Mouse (Mus musculus) kidney, postnatal 0 days (tissue): ENCODE results near the gene Hist1h2bh. TPM values are rescaled to one million over a fixed set of nuclear protein-coding genes. Genes with fewer than 3 reads are reported as not detected.
A peak's percentile ranks its signal among the peaks of the same experiment; 100 is the strongest.

ENCODE experiments used
- ATAC-seq: fragments of 200-750 bp; cut with Nextera tagmentation; replicated peaks from 2 replicates; pipeline ENCODE4 v1.8.0; 2017; ENCODE audit warnings: low read depth, moderate number of reproducible peaks, moderate TSS enrichment, moderate library complexity; ENCODE audit not compliant: low FRiP score
- DNase-seq: peaks from one replicate; pipeline ENCODE4 v3.0.0-alpha.2; 2016; ENCODE audit warnings: low spot score
- H3K27ac ChIP-seq: fragments of 300-500 bp; sonication (generic); 2 replicates; pipeline ENCODE4 v1.5.1; 2014; ENCODE audit warnings: mild to moderate bottlenecking
- H3K27me3 ChIP-seq: fragments of 300-500 bp; sonication (generic); 2 replicates; pipeline ENCODE4 v1.6.1; 2014; ENCODE audit warnings: low read length, mixed read lengths; ENCODE audit not compliant: insufficient read depth
- H3K36me3 ChIP-seq: fragments of 300-500 bp; sonication (generic); 2 replicates; pipeline ENCODE4 v1.6.1; 2014; ENCODE audit warnings: low read length, mixed read lengths; ENCODE audit not compliant: insufficient read depth
- H3K4me1 ChIP-seq: fragments of 300-500 bp; sonication (generic); replicated peaks from 2 replicates; pipeline ENCODE4 v1.6.1; 2014; ENCODE audit warnings: antibody characterized with exemption, low read length, mixed read lengths; ENCODE audit not compliant: insufficient read depth
- H3K4me2 ChIP-seq: fragments of 300-500 bp; sonication (generic); 2 replicates; pipeline ENCODE4 v1.6.1; 2014; ENCODE audit warnings: mild to moderate bottlenecking, low read length, moderate library complexity, mixed read lengths
- H3K4me3 ChIP-seq: fragments of 300-500 bp; sonication (generic); replicated peaks from 2 replicates; pipeline ENCODE4 v1.5.1; 2014; ENCODE audit warnings: low read depth, low read length
- H3K9ac ChIP-seq: fragments of 300-500 bp; sonication (generic); 2 replicates; pipeline ENCODE4 v1.6.1; 2014; ENCODE audit warnings: low read depth, low read length
- H3K9me3 ChIP-seq: fragments of 300-500 bp; sonication (generic); replicated peaks from 2 replicates; pipeline ENCODE4 v1.6.1; 2016; ENCODE audit warnings: low read length, inconsistent platforms, mixed read lengths
- CTCF ChIP-seq: IDR thresholded peaks from 2 replicates; pipeline ENCODE4 v1.5.1; 2016; ENCODE audit warnings: antibody characterized with exemption, low read depth, mild to moderate bottlenecking, moderate library complexity
- WGBS: fragments of 180-500 bp; shearing (Covaris S2); extraction: QIAGEN DNeasy Blood & Tissue Kit; methylation state at CpG from one replicate; pipeline ENCODE4 v1.1.7; 2014; 5-methylcytosine and 5-hydroxymethylcytosine counted together
- polyA plus RNA-seq: library from polyadenylated mRNA; unstranded; fragments of >200 nt; fragmentation: Nextera tagmentation; extraction: Ambion mirVana; gene quantifications from 2 replicates; pipeline ENCODE4 v1.2.1, GENCODE M21; 2015

Hist1h2bh gene
- polyA plus RNA-seq, 1 experiment from 2014 or later: 0.37 TPM

DNA sequence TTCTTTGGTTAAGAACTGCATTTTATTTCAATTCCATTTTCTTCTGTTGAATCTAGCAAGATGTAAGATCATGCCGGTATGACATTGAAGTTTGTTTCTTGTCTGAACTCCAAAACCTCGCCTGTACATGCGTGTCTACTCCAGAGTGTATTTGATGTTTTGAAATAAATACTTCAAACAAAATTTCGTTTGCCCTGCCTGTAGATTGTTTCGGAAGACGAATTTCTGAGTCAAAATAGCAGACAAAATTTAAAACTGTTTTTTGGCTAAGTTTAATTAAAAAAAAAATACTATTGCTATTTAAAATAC is 24.9 kb downstream of the Hist1h2bh start:
- no peak for DNase-seq
- TF ChIP-seq CTCF: no peak
- no peak for ATAC-seq
- no peaks in the 10 kb centered on the region for H3K27me3 ChIP-seq
- 0% methylated on average over 6 of the region's 6 CpGs for WGBS
- H3K9ac ChIP-seq: no peak overlapping the region
- H3K36me3 ChIP-seq: no peaks in the 10 kb centered on the region
- peak overlapping the region; percentile 53 for H3K4me2 ChIP-seq
- no peaks in the 10 kb centered on the region for H3K4me1 ChIP-seq
- peak overlapping the region; percentile 50 for H3K4me3 ChIP-seq
- H3K27ac ChIP-seq: no peak overlapping the region
- no peaks in the 10 kb centered on the region for H3K9me3 ChIP-seq

DNA sequence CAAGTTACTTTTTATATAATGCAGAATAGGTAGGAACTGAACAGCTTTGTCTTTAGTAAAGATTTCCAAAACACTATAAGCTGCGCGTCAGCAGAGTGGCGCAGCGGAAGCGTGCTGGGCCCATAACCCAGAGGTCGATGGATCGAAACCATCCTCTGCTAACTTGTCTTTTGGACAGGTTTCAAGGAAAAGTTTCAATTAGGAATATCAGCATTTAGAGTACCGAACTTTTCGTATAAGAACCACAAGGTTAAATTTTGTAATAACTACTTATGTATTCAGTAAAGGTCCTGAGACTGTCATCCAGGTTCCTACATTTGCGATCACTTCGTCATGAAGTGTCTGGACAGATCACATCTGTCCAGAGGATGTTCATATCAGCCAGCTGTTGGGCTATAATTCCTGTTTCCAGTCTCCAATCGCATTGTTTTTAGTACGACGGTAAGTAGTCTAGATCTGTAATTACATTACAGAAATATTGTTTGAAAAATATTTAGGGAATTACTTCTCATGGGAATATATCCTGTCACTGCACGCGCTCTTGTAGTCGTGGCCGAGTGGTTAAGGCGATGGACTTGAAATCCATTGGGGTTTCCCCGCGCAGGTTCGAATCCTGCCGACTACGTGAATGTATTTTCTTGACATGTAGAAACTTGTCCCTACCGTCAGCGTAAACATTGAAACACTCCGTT is 25.4 kb downstream of the Hist1h2bh start:
- H3K4me1 ChIP-seq: no peaks in the 10 kb centered on the region
- H3K9ac ChIP-seq: peak overlapping the region; percentile 46; the same call in 1 of the 2 replicates
- WGBS: under 1% methylated on average over 27 of the region's 27 CpGs
- no peak for TF ChIP-seq CTCF
- no peaks in the 10 kb centered on the region for H3K36me3 ChIP-seq
- DNase-seq (peak; percentile 90), ATAC-seq (peak; percentile 91)
- H3K4me2 ChIP-seq: peak overlapping the region; percentile 53
- peak overlapping the region; percentile 50 for H3K4me3 ChIP-seq
- H3K27ac ChIP-seq: peak overlapping the region; percentile 69; the same call in 1 of the 2 replicates
- no peaks in the 10 kb centered on the region for H3K27me3 ChIP-seq
- H3K9me3 ChIP-seq: no peaks in the 10 kb centered on the region

DNA sequence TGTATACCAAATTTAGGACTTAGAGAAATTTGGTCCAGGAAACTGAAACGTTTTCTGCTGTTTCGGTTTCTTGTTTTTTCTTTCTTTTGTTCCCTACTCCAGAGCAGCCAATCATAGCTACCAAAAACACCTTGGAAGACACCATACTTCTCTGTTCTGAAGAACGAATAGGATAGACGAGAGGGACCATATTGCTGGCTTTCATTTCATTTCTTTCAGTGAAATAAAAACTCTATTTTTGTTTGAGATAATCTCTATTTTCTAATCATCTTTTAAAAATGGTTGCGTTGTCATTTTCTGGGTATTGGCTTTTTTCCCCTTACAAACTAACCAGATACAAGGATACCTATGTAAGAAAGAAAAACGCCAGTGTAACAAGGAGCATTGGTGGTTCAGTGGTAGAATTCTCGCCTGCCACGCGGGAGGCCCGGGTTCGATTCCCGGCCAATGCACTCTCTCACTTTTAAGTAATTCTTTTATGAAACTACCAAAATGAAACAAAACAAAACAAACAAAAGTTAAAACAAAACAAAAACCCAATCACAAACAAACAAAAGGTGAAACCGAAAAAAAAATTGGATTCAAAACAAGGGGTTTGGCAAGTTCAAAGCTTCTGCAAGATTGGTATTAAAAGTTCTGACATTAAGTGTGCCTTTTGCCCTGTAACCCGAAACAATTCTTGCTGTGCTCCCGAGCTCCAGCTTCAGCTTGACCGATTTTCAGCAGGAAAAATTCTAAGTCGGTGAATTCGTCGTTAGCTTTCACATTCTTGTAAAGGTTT is 26.2 kb downstream of the Hist1h2bh start:
- Histone ChIP-seq H3K4me2 (peak overlapping the region; percentile 53), H3K9ac (peak overlapping the region; percentile 46; the same call in 1 of the 2 replicates), H3K27ac (peak overlapping the region; percentile 69), H3K27me3 (no peaks in the 10 kb centered on the region), H3K4me3 (peak overlapping the region; percentile 50), H3K9me3 (no peaks in the 10 kb centered on the region), H3K36me3 (no peaks in the 10 kb centered on the region), H3K4me1 (no peaks in the 10 kb centered on the region)
- peak; percentile 80 for DNase-seq
- ATAC-seq: peak; percentile 57
- no peak for TF ChIP-seq CTCF
- under 1% methylated on average over 19 of the region's 19 CpGs for WGBS

DNA sequence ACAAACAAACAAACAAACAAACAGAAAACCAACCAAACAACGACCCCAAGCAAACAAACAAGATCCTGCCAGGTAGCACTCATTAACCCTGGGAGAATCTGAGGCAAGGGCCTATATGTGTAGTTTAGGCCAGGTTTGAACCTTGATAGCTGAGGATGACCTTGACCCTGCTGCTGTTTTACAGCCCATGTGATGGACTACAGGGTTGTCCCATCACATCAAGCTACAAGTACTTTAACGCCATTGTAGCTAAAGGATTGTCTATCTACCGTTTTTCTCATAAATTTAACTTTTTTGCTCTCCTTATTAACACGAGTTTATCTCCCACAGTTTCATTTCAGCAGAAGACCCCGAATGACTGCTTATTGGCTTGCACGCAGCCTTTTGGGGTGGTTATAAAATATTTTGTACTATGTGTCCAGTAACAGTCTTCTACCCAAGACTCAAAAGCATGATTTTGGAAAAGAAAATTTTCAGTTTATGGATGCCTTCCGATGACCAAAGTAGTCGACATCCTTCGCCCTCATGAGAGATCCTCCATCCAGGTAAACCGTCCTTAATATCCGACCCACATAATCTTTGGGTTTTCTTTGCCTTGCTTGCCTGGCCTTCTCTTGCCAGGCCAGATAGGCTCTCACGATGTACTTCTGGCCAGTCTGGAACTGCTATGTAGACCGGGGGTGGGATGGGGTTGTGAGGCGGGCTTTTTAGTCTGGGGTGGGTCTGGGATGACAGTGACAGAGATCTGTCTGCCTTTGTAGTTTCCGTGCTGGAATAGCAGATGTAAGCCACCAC is 27.2 kb downstream of the Hist1h2bh start:
- no peaks in the 10 kb centered on the region for H3K9me3 ChIP-seq
- H3K4me1 ChIP-seq: no peaks in the 10 kb centered on the region
- 0 out of 2 replicates have a peak overlapping the region, but pooled peaks have one; percentile 13 for H3K9ac ChIP-seq
- H3K4me3 ChIP-seq: no peak overlapping the region
- no peaks in the 10 kb centered on the region for H3K27me3 ChIP-seq
- H3K4me2 ChIP-seq: peak overlapping the region; percentile 53; the same call in 1 of the 2 replicates
- no peak for ATAC-seq
- WGBS: 51% methylated on average over 15 of the region's 15 CpGs
- H3K27ac ChIP-seq: no peak overlapping the region
- TF ChIP-seq CTCF: no peak
- no peaks in the 10 kb centered on the region for H3K36me3 ChIP-seq
- DNase-seq: no peak

DNA sequence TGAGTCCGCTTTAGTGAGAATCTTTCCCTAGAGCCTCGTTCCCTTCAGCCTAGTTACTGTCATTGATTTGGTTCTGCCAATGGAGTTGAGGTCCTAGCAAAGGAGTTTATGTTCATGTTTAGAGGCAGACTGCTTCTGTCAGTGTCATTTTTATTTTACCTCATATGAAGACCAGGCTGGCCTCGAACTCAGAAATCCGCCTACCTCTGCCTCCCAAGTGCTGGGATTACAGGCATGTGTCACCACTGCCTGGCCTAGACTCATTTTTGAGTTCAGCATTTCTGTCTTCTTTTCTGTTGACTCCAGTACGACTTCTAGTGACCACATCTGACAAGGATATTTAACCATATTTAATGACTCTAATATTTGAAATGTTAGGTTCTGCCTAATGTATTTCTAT is 27.9 kb downstream of the Hist1h2bh start:
- 81% methylated on average over 5 of the region's 5 CpGs for WGBS
- no peak for DNase-seq
- Histone ChIP-seq H3K4me1 (no peaks in the 10 kb centered on the region), H3K36me3 (no peaks in the 10 kb centered on the region), H3K4me3 (no peak overlapping the region), H3K9ac (no peak overlapping the region), H3K9me3 (no peaks in the 10 kb centered on the region), H3K27ac (no peak overlapping the region), H3K27me3 (no peaks in the 10 kb centered on the region), H3K4me2 (no peak overlapping the region)
- no peak for ATAC-seq
- TF ChIP-seq CTCF: no peak

DNA sequence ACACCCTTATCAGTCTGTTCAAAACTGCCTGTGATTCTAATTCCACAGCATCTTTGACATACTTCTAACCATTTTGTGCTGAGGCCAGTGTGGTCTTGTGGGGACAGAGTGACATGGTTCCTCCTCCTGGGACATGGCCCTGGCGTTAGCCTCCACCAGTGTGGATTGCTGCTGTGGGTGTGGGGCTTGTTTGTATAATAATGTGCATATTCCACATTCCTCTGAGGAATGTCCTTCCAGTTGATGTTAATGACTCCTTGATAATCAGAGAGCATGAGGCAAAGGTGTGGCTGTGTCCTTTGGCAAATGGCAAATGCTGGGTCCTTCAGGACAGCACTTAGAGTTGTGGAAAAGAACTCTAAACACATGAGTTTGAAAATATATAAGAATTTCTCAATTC is 29.7 kb downstream of the Hist1h2bh start:
- no peak for DNase-seq
- no peak overlapping the region for H3K4me2 ChIP-seq
- H3K4me1 ChIP-seq: no peaks in the 10 kb centered on the region
- H3K27ac ChIP-seq: no peak overlapping the region
- no peaks in the 10 kb centered on the region for H3K27me3 ChIP-seq
- 90% methylated on average over 1 of the region's 1 CpGs for WGBS
- H3K9ac ChIP-seq: no peak overlapping the region
- no peak overlapping the region for H3K4me3 ChIP-seq
- H3K36me3 ChIP-seq: no peaks in the 10 kb centered on the region
- no peak for TF ChIP-seq CTCF
- no peak for ATAC-seq
- no peaks in the 10 kb centered on the region for H3K9me3 ChIP-seq
